Mouse (Mus musculus): ENCODE results near the gene Gstp2.

DNA sequence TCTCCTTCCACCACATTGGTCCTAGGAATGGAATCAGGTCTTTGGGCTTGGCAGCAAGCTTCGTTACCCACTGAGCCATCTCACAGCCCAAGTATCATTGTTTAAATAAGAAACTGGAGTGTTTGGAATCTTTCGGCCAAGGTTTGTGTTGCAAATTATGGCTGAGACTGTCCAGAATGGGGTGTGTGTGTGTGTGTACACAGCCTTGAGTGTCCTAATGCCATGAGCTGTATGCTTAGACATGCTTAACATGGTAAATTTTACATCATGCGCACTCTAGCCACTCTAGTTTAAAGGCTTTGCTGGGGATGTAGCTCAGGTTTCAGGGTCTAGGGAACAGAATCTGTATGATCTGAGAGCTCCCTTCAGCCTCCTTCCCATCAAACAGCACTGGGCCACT lies 50.3 kb downstream of the Gstp2 start:
- TF ChIP-seq CTCF (IDR thresholded peaks at IDR 0.05; ENCODE audit: insufficient read depth, low read length) (no peak), POLR2A (IDR thresholded peaks at IDR 0.05; ENCODE audit: borderline replicate concordance, extremely low read depth, low read depth, low read length) (no peak)
